Mouse (Mus musculus) kidney, embryonic 14.5 days (tissue): Measurements from ENCODE around the gene Stra6l. TPM values are rescaled to one million over a fixed set of nuclear protein-coding genes. Genes with fewer than 3 reads are reported as not detected.

ENCODE experiments used
- ATAC-seq: fragments of 200-750 bp; cut with Nextera tagmentation; 2 replicates; pipeline ENCODE4 v1.8.0; 2017; ENCODE audit warnings: moderate number of reproducible peaks, mild to moderate bottlenecking, moderate TSS enrichment, moderate library complexity; ENCODE audit not compliant: low FRiP score, low TSS enrichment
- H3K27ac ChIP-seq: fragments of 300-500 bp; sonication (generic); 2 replicates; pipeline ENCODE4 v1.5.1; 2014; ENCODE audit warnings: low read depth, mild to moderate bottlenecking, low read length, moderate library complexity, mixed read lengths
- H3K27me3 ChIP-seq: fragments of 300-500 bp; sonication (generic); 2 replicates; pipeline ENCODE4 v1.6.1; 2014; ENCODE audit warnings: mild to moderate bottlenecking, low read length; ENCODE audit not compliant: control insufficient read depth, insufficient read depth
- H3K36me3 ChIP-seq: fragments of 300-500 bp; sonication (generic); 2 replicates; pipeline ENCODE4 v1.6.1; 2014; ENCODE audit warnings: low read length, mixed read lengths; ENCODE audit not compliant: control insufficient read depth, insufficient read depth
- H3K4me1 ChIP-seq: fragments of 300-500 bp; sonication (generic); 2 replicates; pipeline ENCODE4 v1.6.1; 2014; ENCODE audit warnings: low read length, mixed read lengths; ENCODE audit not compliant: control insufficient read depth, insufficient read depth
- H3K4me2 ChIP-seq: fragments of 300-500 bp; sonication (generic); replicated peaks from 2 replicates; pipeline ENCODE4 v1.6.1; 2014; ENCODE audit warnings: low read depth, mild to moderate bottlenecking, low read length
- H3K4me3 ChIP-seq: fragments of 300-500 bp; sonication (generic); 2 replicates; pipeline ENCODE4 v1.5.1; 2014; ENCODE audit warnings: mild to moderate bottlenecking, low read length
- H3K9ac ChIP-seq: fragments of 300-500 bp; sonication (generic); 2 replicates; pipeline ENCODE4 v1.6.1; 2014; ENCODE audit warnings: low read depth, mild to moderate bottlenecking, low read length, moderate library complexity
- H3K9me3 ChIP-seq: fragments of 300-500 bp; sonication (generic); 2 replicates; pipeline ENCODE4 v1.6.1; 2016; ENCODE audit warnings: low read length; ENCODE audit not compliant: control insufficient read depth
- WGBS: fragments of 180-500 bp; shearing (Covaris S2); extraction: QIAGEN DNeasy Blood & Tissue Kit; methylation state at CpG from one replicate; pipeline ENCODE4 v1.1.7; 2014; 5-methylcytosine and 5-hydroxymethylcytosine counted together
- polyA plus RNA-seq: library from polyadenylated mRNA; unstranded; fragments of >200 nt; fragmentation: Nextera tagmentation; extraction: Ambion mirVana; gene quantifications from 2 replicates; pipeline ENCODE4 v1.2.1, GENCODE M21; 2014

Stra6l gene
- polyA plus RNA-seq, 1 experiment from 2014 or later, result 0.61 TPM

DNA sequence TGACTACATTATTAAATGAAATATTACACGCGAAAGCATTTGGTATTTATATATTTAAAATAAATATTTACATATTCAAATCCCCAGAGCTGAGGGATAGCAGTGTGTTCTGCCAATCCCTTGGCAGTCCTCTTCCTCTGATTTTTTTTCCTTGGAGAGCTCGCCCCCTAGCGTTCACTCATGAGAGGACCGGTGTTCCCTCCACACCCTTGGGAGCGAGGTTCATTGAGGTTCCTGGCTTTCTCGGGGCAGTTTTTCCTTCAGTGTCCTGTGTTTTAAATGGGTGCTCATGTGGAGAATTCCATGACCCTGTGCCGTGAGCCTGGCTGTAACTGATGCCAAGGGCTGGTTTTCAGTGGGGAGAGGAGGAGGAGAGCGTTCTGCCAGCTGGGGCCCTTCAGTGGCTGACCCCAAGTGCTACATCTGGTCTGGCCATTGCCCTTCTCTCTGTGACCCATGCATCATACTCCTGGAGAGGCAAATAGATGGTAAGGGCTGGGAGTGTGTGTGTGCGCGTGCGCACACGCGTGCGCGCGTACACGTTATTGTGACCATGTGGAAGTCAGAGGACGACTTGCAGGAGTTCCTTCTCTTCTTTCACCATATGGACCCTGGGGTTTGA lies 7.5 kb downstream of the Stra6l start:
- Histone ChIP-seq H3K4me2 (no peak overlapping the region), H3K27ac (no peak overlapping the region), H3K27me3 (no peaks in the 10 kb centered on the region), H3K4me3 (no peak overlapping the region), H3K4me1 (no peaks in the 10 kb centered on the region), H3K9ac (no peak overlapping the region), H3K9me3 (peaks cover 4% of the 10 kb centered on the region; the same call in 1 of the 2 replicates), H3K36me3 (no peaks in the 10 kb centered on the region)
- WGBS, result 48% methylated on average over 19 of the region's 19 CpGs
- peak; percentile 52; the same call in 1 of the 2 replicates for ATAC-seq

DNA sequence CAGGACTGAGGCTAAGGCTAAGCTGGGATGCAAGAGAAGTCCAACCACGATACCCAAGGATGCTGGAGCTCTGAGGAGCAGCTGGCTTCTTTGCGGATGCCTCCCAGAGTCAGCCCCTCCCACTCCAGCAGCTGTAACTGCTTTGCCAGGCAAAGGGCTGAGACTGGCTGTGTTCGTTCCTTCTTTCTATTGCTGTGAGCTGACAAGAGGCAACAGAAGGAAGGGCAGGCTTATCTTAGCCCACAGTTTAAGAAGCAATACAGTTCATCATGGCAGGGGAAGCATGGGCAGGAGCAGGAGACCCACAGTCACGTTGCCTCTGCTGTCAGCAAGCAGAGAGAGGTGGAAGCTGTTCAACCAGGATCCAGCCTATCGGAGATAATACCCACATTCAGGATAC lies 12.7 kb downstream of the Stra6l start:
- Histone ChIP-seq H3K4me2 (no peak overlapping the region), H3K27ac (no peak overlapping the region), H3K36me3 (no peaks in the 10 kb centered on the region), H3K4me3 (no peak overlapping the region), H3K9me3 (peaks cover 4% of the 10 kb centered on the region; the same call in 1 of the 2 replicates), H3K4me1 (no peaks in the 10 kb centered on the region), H3K9ac (no peak overlapping the region), H3K27me3 (no peaks in the 10 kb centered on the region)
- ATAC-seq, result no peak
- 60% methylated on average over 5 of the region's 5 CpGs for WGBS

DNA sequence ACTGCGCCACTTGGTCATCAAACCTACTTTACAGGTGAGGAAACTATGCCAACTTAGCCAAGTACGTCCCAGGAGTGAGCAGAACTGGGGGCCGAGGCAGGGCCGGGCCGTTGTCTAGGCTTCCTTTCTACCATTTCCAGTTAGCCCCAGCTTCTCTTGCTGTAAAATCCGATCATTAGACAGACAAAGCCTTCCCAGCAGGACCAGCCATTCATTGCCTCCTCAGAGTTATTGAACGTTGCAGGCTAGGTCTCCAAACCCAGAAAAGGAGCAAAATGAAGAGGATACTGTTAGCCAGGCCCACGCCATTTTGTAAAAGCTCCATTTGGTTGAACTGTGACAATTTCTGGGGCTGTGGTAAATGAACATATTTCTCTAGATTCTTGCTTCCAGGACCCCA lies 19.0 kb downstream of the Stra6l start:
- 76% methylated on average over 8 of the region's 8 CpGs for WGBS

DNA sequence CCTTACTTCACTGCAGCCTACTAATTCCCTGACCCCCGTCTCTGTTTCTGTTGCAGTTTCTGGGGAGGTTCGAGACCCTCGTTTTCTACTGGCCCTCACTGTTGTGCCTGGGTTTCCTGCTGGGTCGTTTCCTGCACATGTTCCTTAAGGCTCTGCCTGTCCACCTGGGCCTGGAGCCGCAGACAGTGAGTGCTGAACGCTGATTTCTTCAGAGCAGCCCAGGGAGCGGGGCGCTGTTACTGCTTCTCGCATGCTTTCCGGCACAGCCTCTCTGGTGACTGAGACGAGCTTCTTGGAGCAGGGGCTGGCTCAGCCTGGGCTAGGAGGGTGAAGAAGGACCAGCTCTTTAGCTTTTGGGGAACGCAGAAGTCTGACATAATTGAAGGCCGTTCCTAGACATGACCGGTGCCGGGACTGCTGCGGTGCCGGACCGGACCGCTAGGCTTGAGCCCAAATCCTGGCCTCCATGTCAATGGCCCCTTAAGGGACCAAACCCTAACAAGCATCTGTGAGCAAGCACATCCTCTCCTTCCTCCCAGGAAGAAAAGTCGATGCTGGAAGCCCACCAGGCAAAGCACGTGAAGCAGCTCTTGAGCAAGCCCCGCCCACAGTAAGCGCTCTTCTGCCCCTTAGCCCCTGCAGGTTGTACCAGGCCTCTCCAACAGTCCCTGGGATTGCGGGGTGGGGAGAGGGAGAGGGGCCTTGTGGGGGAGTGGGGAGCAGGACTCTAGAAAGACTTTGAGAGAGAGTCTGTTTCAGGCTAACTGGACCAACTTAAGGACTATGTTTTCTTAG lies 20.8 kb downstream of the Stra6l start:
- no peaks in the 10 kb centered on the region for H3K9me3 ChIP-seq
- H3K4me3 ChIP-seq, result no peak overlapping the region
- H3K4me2 ChIP-seq, result peak overlapping the region; percentile 24; the same call in 1 of the 2 replicates
- ATAC-seq, result 0 out of 2 replicates have a peak, but pooled peaks have one; percentile 9
- H3K9ac ChIP-seq, result 0 out of 2 replicates have a peak overlapping the region, but pooled peaks have one; percentile 32
- 33% methylated on average over 24 of the region's 24 CpGs for WGBS
- no peaks in the 10 kb centered on the region for H3K27me3 ChIP-seq
- no peak overlapping the region for H3K27ac ChIP-seq
- no peaks in the 10 kb centered on the region for H3K4me1 ChIP-seq
- no peaks in the 10 kb centered on the region for H3K36me3 ChIP-seq

More for the DNA sequence above, 19.0 kb downstream of the Stra6l start:
- no peak overlapping the region for H3K4me2 ChIP-seq
- no peak overlapping the region for H3K9ac ChIP-seq
- H3K27me3 ChIP-seq, result no peaks in the 10 kb centered on the region
- no peaks in the 10 kb centered on the region for H3K9me3 ChIP-seq
- ATAC-seq, result no peak
- H3K4me1 ChIP-seq, result no peaks in the 10 kb centered on the region
- H3K36me3 ChIP-seq, result no peaks in the 10 kb centered on the region
- no peak overlapping the region for H3K4me3 ChIP-seq
- no peak overlapping the region for H3K27ac ChIP-seq

DNA sequence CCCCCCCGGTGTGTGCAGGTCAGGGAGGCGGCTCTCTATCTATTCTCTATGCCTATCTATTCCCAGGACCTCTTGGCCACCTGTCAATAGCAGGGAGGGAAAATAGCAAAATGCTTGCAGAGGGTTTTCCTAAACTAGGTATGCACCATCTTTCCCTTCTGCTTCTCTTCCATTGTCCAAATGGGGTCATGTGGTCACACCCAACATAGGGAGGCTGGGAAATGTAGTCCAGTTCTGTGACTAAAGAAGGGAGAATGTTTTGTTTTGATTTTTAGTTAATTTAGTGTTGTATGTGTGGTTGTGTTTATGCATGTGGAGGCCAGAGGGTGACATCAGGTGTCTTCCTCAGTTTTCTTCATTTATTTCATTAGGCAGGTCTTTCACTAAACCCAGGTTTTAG lies 23.7 kb downstream of the Stra6l start:
- Histone ChIP-seq H3K27me3 (no peaks in the 10 kb centered on the region), H3K9me3 (peaks cover 4% of the 10 kb centered on the region; the same call in 1 of the 2 replicates), H3K4me2 (no peak overlapping the region), H3K9ac (no peak overlapping the region), H3K4me3 (no peak overlapping the region), H3K4me1 (no peaks in the 10 kb centered on the region), H3K36me3 (no peaks in the 10 kb centered on the region), H3K27ac (no peak overlapping the region)
- no peak for ATAC-seq
- WGBS, result 88% methylated on average over 2 of the region's 2 CpGs

DNA sequence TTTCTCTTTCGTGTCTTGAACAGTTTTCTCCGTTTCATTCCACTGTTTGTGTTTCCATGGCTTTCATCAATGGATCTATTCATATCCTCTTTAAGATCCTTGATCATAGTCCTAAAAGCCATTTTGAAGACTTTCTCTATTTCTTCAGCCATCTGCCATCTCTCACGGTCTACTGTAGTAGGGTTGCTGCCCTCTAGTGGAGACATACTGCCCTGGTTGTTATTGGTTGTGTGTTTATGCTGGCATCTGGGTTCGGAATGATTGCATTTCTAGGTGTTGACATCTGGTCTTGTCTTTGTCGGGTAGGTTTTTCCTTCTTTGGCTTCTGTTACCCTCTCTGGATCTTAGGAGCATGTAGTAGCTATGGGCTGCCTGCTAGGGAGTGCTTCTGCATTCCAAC lies 30.5 kb downstream of the Stra6l start:
- Histone ChIP-seq H3K36me3 (no peaks in the 10 kb centered on the region), H3K4me2 (no peak overlapping the region), H3K9me3 (peaks cover 4% of the 10 kb centered on the region; the same call in 1 of the 2 replicates), H3K4me3 (no peak overlapping the region), H3K27me3 (no peaks in the 10 kb centered on the region), H3K27ac (no peak overlapping the region), H3K9ac (no peak overlapping the region), H3K4me1 (no peaks in the 10 kb centered on the region)
- no peak for ATAC-seq
- WGBS, result 62% methylated on average over 5 of the region's 5 CpGs

DNA sequence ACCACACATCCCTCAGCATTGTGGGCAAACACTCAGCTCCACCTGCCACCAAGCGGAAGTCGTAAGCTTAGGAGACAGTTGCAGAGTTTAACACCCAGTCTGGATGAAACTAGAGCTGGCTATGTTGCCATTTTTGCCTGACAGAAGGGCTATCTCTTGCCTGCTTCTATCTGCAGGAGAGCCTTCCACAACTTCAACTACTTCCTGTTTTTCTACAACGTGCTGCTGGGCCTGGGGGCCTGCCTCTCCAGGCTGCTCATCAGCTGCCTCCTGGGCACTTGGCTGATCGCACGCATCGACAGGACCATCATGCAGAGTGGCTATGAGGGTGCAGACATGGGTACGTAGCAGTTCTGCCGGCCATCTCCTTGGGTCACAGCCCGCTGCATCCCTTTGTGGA lies 34.1 kb downstream of the Stra6l start:
- Histone ChIP-seq H3K9ac (no peak overlapping the region), H3K27me3 (no peaks in the 10 kb centered on the region), H3K4me2 (no peak overlapping the region), H3K4me1 (no peaks in the 10 kb centered on the region), H3K27ac (no peak overlapping the region), H3K9me3 (no peaks in the 10 kb centered on the region), H3K36me3 (no peaks in the 10 kb centered on the region), H3K4me3 (no peak overlapping the region)
- WGBS, result 74% methylated on average over 9 of the region's 9 CpGs
- ATAC-seq, result no peak

DNA sequence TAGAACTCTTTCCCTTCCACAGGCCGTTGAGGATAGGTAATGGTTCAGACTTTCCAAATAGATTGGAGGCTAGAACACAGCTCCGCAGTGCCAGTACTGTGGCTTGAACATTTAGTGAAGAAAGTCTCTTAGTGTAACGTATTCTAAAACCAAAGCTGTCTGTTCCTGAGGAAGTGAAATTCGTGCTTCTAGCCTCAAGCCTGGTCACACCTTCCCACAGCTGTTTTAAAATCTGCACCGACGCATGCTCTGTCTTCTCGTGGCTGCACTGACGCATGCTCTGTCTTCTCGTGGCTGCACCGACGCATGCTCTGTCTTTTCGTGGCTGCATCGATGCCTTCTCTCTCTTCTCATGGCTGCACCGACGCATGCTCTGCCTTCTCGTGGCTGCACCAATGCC lies 34.8 kb downstream of the Stra6l start:
- no peak for ATAC-seq
- Histone ChIP-seq H3K4me1 (no peaks in the 10 kb centered on the region), H3K4me3 (no peak overlapping the region), H3K4me2 (no peak overlapping the region), H3K36me3 (no peaks in the 10 kb centered on the region), H3K9ac (no peak overlapping the region), H3K27me3 (no peaks in the 10 kb centered on the region), H3K27ac (no peak overlapping the region), H3K9me3 (no peaks in the 10 kb centered on the region)
- WGBS, result 90% methylated on average over 16 of the region's 16 CpGs

DNA sequence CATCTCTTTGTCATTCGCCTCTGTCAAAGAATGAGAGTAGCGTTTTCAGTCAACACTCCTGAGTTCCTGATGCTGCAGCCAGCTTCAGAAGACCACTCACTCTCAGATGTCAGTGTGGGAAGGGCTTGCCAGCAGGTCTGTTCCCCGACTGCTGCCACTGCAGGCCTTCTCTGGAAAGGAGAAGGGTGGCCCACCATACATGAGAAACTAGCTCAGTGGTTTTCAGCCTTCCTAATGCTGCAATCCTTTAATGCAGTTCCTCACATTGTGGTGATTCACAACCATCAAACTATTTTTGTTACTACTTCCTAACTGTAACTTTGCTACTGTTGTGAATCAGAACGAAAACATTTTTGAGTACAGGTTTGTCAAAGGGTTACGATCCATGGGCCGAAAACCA lies 41.0 kb downstream of the Stra6l start:
- no peak for ATAC-seq
- no peak overlapping the region for H3K4me2 ChIP-seq
- no peak overlapping the region for H3K27ac ChIP-seq
- H3K4me1 ChIP-seq, result peaks cover 10% of the 10 kb centered on the region
- no peaks in the 10 kb centered on the region for H3K9me3 ChIP-seq
- WGBS, result 59% methylated on average over 6 of the region's 6 CpGs
- 0 out of 2 replicates have a peak overlapping the region, but pooled peaks have one; percentile 7 for H3K9ac ChIP-seq
- H3K27me3 ChIP-seq, result no peaks in the 10 kb centered on the region
- H3K4me3 ChIP-seq, result no peak overlapping the region
- H3K36me3 ChIP-seq, result no peaks in the 10 kb centered on the region
